Mouse (Mus musculus): ENCODE data around the gene Eng.

Gene Eng

GRCm38 (mm10) chr2:32642813-32643212, 3.6 kb upstream of the Eng start:
- peak in 1 of 2 experiments; percentile 58 for DNase-seq (ENCODE audit: inconsistent age in 2 of 2, low spot score in 1 of 2)

DNA sequence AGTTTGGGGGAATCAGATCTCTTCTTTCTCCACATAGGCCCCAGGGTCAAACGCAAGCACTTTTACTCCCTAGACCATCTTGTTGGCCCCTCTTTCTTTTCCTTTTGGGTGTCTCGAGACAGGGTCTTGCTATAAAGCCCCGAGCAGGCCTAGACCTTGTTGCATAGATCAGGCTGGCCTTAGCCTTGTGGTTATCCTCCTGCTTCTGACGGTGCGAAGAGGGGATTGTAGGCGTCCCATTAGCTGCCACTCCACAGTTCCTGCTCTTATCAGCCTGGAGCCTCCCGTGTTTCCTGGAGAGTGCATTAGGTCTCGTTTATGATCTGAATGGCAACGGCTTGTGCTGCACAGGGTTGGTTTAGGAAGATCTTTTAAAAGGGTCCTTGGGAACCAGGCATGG, 2.3 kb upstream of the Eng start:
- DNase-seq (ENCODE audit: inconsistent age in 2 of 2, low spot score in 1 of 2), result no peak

GRCm38 (mm10) chr2:32644799-32645475, 1.5 kb upstream of the Eng start:
- DNase-seq (ENCODE audit: inconsistent age in 2 of 2, low spot score in 1 of 2), result no peak

DNA sequence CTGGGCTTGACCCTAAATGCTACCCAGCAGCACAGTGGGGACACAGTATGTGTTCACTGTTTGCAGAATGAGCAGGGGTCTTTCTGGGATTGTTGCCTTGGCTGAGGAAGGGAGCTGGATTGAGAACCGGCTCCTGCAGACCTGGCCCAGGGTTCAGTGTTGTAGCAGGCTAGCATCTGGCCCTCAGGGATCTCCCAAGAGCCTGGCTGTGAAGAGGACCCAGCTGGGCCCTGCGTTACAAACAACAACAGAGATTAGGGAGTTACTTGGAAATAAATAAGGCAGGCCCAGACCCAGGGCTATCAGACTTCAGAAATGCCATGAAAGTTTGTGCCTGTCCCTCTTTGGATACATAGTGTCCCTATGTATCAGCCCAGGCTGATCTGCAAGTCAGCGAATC, 748 bp upstream of the Eng start:
- DNase-seq (ENCODE audit: inconsistent age in 2 of 2, low spot score in 1 of 2), result no peak

- peak in 1 of 2 experiments; percentile 55 for DNase-seq (ENCODE audit: inconsistent age in 2 of 2, low spot score in 1 of 2)
Observed at GRCm38 (mm10) chr2:32647366-32647765, 971 bp downstream of the Eng start.

GRCm38 (mm10) chr2:32653764-32654163, 7.4 kb downstream of the Eng start:
- no peak for DNase-seq (ENCODE audit: inconsistent age in 2 of 2, low spot score in 1 of 2)

DNA sequence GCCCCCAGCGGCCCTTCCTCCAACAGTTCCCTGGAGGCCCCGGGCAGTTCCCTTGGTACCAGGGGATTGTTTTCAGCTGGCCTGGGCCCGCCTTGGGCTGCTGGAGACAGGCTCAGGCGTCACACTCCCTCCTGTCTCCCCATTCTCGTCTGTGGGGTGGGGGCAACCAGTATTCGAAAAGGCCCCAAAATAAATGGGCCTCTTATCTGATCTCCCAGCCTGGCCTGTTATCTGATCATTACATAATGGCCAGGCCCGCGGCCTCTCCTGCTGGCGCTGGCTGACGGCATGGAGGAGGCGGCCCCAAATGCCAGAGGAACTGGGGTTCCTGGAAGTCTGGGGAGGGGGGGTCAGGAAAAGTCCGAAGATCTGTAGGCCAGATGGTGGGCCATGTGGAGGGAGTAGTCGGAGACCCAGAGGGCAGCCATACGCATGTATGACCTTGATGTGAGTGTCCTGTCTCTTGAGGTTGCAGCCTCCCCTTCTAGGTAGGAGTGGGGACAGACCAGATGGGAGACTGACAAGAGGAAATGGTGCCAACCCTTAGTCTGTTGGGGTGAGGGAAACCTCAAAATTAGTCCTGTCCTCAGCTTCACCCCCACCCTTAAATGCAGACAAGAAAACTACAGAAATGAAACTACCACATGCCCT, 8.5 kb downstream of the Eng start:
- DNase-seq (ENCODE audit: inconsistent age in 2 of 2, low spot score in 1 of 2), result peak; percentile 48 to 65

DNA sequence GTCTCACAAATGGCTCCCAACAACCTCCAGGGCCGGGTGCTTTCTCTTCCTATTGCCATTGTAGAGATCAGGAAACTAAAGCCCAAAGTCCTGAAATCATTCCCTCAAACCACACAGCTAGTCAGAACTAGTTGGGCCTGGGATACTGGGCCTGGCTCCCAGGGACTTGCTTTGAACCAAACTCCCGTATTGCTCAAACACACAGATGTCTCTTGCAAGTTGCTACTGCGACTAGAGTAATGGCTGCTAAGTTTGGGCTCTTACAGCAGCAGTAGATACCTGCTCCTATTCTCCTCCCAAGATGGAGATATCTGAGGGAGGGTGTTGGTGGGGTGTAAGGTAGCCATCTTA, 9.0 kb downstream of the Eng start:
- DNase-seq (ENCODE audit: inconsistent age in 2 of 2, low spot score in 1 of 2), result no peak

- peak; percentile 76 to 82 for DNase-seq (ENCODE audit: inconsistent age in 2 of 2, low spot score in 1 of 2)
Observed at GRCm38 (mm10) chr2:32655826-32656225, 9.4 kb downstream of the Eng start.

- DNase-seq (ENCODE audit: inconsistent age in 2 of 2, low spot score in 1 of 2), result no peak
Observed at GRCm38 (mm10) chr2:32658873-32659272, 12.5 kb downstream of the Eng start.

- DNase-seq (ENCODE audit: inconsistent age in 2 of 2, low spot score in 1 of 2), result peak; percentile 78 to 82
Observed at GRCm38 (mm10) chr2:32661509-32662107, 15.2 kb downstream of the Eng start.

GRCm38 (mm10) chr2:32662291-32662690, 15.9 kb downstream of the Eng start:
- DNase-seq (ENCODE audit: inconsistent age in 2 of 2, low spot score in 1 of 2), result no peak

DNA sequence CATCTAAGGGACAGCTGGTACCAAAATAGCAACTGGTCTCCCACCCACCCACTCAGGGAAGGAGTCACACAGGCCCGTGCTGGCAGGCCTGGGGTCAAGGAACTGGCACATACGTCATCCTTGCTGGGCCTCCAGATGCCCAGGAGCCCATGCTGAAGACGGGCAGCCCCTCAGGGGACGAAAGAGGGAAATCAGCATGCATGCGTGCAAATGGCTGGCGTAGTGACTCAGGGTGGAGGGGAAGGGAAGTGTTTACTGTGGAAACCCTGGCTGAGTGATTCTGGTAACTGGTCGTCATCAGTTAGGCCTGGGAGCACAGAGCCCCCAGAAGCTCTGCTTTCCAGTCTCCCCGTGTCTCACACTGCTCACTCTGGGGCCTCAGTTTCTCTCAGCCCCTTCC, 18.9 kb downstream of the Eng start:
- no peak for DNase-seq (ENCODE audit: inconsistent age in 2 of 2, low spot score in 1 of 2)

DNA sequence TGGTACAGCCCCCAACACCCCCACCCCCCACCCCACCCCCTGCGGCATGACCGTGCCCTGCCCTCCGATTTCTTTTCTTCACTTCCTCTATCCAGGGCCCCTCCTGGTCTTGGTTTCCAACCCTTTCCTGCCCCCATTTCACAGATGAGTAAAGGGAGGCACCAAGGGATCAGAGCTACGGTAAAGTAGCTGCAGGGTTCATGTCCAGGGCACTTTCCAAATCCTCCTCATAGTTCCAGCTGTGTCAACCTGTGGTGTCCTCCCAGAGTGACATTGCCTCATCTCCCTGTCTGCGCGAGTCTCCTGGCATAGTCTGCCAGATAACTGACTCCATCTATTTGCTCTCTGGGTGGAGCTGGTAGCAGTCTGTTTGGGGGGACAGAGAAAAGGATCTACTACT, 19.5 kb downstream of the Eng start:
- no peak for DNase-seq (ENCODE audit: inconsistent age in 2 of 2, low spot score in 1 of 2)

- no peak for DNase-seq (ENCODE audit: inconsistent age in 2 of 2, low spot score in 1 of 2)
Observed at GRCm38 (mm10) chr2:32667775-32668174, 21.4 kb downstream of the Eng start.

DNA sequence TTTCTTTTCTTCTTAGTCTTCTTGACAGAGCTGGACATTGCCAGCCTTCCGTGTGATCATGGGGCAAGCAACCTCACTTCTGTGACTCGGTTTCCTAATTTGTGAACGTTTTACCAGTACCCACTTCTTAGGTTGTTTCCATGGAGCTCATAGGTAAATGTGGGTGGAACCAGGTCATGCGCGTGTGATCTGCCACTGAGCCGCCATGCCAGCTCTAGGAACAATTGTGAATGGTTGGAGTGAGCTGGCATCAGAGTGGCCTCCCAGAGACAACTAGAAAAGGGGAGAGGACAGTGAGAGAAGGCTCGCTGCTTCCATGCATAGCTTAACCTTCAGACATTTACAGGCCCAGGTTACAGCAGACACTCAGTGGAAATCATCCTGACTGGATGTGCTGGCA, 21.8 kb downstream of the Eng start:
- DNase-seq (ENCODE audit: inconsistent age in 2 of 2, low spot score in 1 of 2), result no peak

DNA sequence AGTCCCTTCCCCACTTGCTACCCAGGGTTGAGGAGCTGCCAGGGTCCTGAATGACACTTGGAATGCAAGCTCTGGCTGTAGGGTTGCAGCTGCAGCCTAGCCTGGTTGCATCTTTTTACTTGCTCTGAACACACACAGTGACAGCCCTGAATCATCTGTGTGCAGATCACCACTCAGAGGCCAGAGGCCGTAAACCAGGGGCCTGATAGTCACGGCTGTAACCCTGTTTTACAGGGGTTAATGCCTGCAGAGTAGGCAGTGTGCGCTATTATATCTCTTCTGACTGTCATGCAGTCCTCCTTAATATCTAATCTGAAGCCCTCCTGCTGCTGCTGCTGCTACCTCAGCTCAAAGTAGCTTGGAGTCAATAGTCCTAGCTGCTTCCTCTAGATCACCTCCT, 23.5 kb downstream of the Eng start:
- no peak for DNase-seq (ENCODE audit: inconsistent age in 2 of 2, low spot score in 1 of 2)

GRCm38 (mm10) chr2:32671147-32671546, 24.8 kb downstream of the Eng start:
- peak; percentile 36 to 60 for DNase-seq (ENCODE audit: inconsistent age in 2 of 2, low spot score in 1 of 2)

DNA sequence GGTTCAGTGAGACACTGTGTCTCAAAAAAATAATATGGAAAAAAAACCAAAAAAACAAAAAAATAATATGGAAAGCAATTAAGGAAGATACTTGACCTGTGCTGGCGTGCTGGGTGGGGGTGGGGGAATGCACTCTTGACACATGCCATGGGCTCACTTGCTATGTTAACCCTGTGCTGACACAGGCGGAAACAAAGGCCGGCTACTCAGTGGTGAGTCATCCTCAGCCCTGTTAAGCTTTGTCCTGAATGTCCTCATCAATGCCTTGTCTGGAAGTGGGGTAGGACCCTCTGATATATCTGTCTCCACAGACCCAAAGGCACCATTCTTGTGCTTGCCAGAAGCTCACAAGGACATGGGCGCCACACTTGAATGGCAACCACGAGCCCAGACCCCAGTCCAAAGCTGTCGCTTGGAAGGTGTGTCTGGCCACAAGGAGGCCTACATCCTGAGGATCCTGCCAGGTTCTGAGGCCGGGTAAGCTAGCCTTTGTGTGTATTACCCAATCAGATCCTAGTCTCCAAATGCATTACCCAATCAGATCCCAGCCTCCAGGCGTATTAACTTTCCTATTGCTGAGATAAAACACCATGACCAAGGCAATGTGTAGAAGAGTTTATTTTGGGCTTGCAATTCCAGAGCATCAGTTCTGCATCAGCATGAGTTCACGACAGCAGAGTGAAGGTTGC, 25.7 kb downstream of the Eng start:
- no peak for DNase-seq (ENCODE audit: inconsistent age in 2 of 2, low spot score in 1 of 2)

- no peak for DNase-seq (ENCODE audit: inconsistent age in 2 of 2, low spot score in 1 of 2)
Observed at GRCm38 (mm10) chr2:32673176-32673917, 27.0 kb downstream of the Eng start.

GRCm38 (mm10) chr2:32676821-32677220, 30.4 kb downstream of the Eng start:
- no peak for DNase-seq (ENCODE audit: inconsistent age in 2 of 2, low spot score in 1 of 2)
